Mouse (Mus musculus) left cerebral cortex, adult 2 months (tissue): ENCODE data around the gene Espn. TPM values are rescaled to one million over a fixed set of nuclear protein-coding genes. Genes with fewer than 3 reads are reported as not detected.

Source experiments
- DNase-seq, 2 experiments: peaks; one replicate each; pipeline ENCODE4 v3.0.0; 2021 to 2022; ENCODE audit warnings: low spot score in 2 of 2, mixed read lengths in 1 of 2; ENCODE audit errors: extremely low spot score in 1 of 2
- H3K27ac ChIP-seq: fragments of 200-600 bp; 2 replicates; pipeline ENCODE4 v1.8.1; 2022
- H3K4me3 ChIP-seq: fragments of 200-600 bp; 2 replicates; pipeline ENCODE4 v1.8.1; 2022
- CTCF ChIP-seq: fragments of 200-600 bp; IDR thresholded peaks from 2 replicates; pipeline ENCODE4 v1.8.1; 2022; ENCODE audit warnings: antibody characterized with exemption, mild to moderate bottlenecking, moderate library complexity
- intact Hi-C: fragments of 180-260 bp; cut with DNase I; formaldehyde crosslinking; loops from one replicate; pipeline ENCODE4 v1.15.1; 2025
- long read RNA-seq, 2 experiments: library from polyadenylated mRNA; stranded (forward); transcript quantifications; one replicate each; pipeline ENCODE4 v2.0.0; 2021; ENCODE audit warnings: borderline mapping rate in 2 of 2
- total RNA-seq, 2 experiments: library from RNA; stranded (reverse); gene quantifications; 2 replicates each; pipeline ENCODE4 v1.2.3; 2021

Gene Espn
- 1 to 10 TPM; 2.1 to 2.6 TPM for total RNA-seq
- long read RNA-seq, experiment 1, partial matches to known transcripts, result 0 of 1 reads
- long read RNA-seq, experiment 1, other reads (novel, unspliced or antisense), result 1 of 1 reads
- long read RNA-seq, experiment 2, result 0 reads

DNA sequence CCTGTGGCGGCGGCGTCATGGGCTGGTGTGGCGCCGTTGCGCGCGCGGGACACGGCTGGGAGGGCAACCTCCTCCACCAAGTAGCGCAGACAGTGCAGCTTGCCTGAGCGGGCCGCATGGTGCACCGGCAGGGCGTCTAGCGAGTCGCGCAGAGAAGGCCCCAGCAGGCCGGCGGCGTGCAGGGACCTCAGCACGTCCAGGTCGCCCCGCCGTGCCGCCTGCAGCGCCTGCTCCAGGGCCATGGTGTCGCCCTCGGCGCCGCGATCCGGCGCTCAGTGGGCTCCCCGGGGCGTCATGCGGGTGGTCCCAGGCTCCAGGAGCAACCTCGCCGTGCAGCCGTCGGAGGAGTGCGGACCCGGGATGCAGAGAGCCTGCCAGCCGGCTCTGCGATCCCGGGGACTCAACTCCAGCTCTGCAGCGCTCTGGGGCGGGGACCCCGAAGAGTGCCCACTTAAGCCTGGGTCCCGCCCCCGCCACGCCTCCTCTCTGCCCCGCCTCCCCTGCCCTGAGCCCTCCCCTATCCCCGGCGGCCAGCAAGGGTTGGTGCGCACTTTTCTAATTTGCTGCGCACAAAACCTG, at the start of gene Espn:
Gene Espn (minus strand): TSS at position 406 of the 579 bp plus-strand sequence.
- TF ChIP-seq CTCF, result no peak
- Histone ChIP-seq H3K27ac (no peak within 1 kb of the TSS), H3K4me3 (no peak within 1 kb of the TSS)
- intact Hi-C loops, result no loop called here
- DNase-seq, result no peak

DNA sequence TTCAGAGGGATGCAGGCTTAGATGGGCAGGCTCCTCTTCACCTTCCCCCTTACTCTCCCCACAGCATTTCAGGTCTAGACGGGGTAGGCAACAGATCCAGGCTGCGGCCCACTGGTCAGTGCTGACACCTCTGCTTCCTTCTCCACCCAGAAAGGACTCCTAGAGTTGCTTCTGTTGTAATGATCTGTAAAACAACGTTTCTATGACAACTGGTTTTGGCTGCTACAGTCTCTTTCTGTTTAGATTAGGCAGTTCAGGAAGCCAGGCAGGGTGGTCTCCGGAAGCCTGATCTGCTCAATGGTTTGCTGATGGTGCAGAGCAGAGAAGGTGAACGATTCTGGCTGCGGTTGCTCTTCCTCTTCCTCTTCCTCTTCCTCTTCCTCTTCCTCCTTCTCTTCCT, 49.3 kb upstream of the Espn start:
- TF ChIP-seq CTCF, result no peak
- H3K27ac ChIP-seq, result peak overlapping the region; percentile 83
- intact Hi-C loops, result no loop called here
- no peak for DNase-seq
- H3K4me3 ChIP-seq, result no peak overlapping the region

DNA sequence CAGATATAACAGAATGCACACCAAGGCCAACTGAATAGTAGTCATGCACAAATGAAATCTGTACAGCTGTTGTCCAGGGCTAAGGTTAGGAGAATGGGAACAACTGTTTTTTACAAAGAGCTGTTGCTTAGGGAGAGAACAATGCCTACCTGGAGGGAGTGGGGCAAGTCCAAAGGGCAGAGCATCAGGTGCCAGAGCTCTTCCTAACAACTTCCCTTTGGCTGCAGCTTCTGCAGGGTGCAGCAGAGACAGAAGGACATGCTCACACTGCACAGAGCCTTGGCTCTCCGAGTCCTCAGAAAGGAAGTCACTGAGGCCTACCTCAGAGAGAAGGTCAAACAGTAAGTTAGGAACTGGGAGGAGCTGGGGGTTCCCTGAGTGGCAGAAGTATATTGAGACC, 47.4 kb upstream of the Espn start:
- no peak for TF ChIP-seq CTCF
- DNase-seq, result no peak
- Histone ChIP-seq H3K27ac (no peak overlapping the region), H3K4me3 (no peak overlapping the region)
- intact Hi-C loops, result no loop called here

DNA sequence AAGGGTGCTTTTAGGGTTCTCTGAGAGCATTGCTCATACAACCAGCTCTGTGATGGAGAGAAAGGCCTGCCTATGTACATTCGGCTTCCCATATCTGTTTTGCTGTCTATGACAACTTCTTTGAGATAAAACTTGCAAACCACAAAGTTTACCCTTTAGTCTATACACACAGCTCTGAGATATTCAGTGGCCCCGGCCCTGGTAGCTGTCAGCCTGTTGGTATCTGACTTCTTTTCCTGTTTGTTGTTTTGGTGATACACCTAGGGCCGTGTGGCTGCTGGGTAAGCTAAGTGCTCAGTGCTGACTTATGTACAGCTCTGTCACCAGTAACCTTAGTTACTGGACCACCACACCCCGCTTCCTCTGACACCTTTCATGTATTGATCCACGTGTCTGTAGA, 45.4 kb upstream of the Espn start:
- TF ChIP-seq CTCF, result no peak
- intact Hi-C loops, result no loop called here
- no peak overlapping the region for H3K27ac ChIP-seq
- no peak for DNase-seq
- no peak overlapping the region for H3K4me3 ChIP-seq

DNA sequence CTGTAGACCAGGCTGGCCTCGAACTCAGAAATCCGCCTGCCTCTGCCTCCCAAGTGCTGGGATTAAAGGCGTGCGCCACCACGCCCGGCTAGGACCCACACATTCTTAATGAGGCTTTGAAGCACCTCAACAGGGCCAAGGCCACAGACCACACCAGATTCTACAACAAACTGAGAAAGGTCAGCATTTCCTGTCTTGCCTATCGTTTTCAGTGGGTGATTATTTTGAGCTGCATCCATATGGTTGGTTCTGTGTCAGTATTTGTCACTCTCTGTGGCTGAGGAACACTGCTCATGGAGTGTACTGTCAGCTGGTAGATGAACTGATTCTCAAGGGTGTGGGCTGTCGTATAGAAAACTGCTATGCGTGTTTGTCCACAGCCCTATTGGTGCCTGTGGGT, 44.1 kb upstream of the Espn start:
- H3K4me3 ChIP-seq, result no peak overlapping the region
- TF ChIP-seq CTCF, result no peak
- H3K27ac ChIP-seq, result no peak overlapping the region
- intact Hi-C loops, result no loop called here
- DNase-seq, result no peak

DNA sequence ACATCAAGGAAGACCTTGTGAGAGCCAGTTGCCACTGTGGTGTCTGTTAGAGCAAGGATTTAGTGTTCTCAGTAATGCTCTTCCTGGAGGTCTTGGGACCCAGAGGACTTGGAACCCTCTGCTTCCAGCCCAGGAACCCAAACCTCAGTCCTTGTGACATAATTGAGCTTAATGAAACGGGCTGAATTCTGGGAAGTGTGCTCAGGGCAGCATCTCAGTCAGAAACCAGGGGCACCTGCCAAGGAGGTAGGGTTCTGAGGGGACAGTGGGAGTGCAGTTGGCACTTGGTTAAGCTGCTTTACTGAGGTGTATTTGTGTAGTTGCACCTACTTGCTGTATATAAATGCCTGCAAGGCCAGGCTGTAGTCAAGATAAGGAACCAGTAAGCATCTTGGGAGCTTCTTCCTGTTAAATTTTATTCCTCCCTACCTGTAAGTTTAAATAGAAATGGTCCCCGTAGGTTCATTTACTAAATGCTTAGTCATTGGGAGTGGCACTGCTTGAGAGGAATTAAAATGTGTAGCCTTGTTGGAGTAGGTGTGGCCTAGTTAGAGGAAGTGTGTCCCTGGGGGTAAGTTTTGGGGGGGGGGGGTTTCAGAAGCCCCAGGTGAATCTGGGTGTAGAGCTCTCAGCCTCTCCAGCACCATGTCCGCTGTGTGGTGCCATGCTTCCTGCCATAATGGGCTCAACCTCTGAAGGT, 42.5 kb upstream of the Espn start:
- no peak overlapping the region for H3K27ac ChIP-seq
- intact Hi-C loops, result no loop called here
- no peak for DNase-seq
- H3K4me3 ChIP-seq, result no peak overlapping the region
- TF ChIP-seq CTCF, result no peak

DNA sequence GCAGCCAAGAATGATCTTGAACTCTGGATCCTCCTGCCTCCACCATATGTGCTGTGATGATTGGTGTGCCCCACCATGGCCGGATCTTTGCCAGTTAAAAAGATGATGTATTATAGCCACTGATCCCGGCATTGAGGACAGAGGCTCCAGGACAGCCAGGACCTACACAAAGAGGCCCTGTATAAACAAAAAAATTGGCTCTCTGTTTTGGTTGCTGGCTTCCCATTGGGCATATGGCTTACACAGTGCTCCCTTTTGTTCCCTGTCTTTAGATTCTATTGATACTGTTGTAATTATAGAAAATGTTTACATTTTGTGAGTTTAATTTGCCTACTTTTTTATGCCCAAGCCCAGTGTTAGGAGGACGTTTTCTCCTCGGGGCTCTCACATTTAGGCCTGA, 40.4 kb upstream of the Espn start:
- intact Hi-C loops, result no loop called here
- Histone ChIP-seq H3K4me3 (no peak overlapping the region), H3K27ac (peak overlapping the region; percentile 75)
- no peak for TF ChIP-seq CTCF
- DNase-seq, result no peak

DNA sequence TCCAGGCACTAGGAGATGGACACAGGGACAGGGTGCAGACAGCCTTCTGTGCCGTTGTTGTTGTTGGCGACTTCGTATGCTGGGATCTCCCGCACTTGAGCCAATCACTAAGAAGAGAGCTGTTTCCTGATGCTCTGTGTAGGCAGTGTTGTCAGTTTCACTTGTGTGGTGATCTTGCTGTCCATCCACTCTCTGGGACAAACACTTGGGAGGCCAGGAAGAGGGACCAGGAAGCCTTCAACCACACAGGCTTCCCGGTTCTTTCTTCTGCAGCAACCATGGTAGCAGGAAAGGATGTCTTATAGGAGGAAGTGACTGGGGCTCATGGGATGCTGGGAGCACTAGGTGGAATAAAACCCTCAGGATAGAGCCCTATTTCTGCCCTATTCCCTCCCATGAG, 38.5 kb upstream of the Espn start:
- intact Hi-C loops, result no loop called here
- DNase-seq, result no peak
- H3K27ac ChIP-seq, result peak overlapping the region; percentile 53; the same call in 1 of the 2 replicates
- H3K4me3 ChIP-seq, result no peak overlapping the region
- TF ChIP-seq CTCF, result no peak

DNA sequence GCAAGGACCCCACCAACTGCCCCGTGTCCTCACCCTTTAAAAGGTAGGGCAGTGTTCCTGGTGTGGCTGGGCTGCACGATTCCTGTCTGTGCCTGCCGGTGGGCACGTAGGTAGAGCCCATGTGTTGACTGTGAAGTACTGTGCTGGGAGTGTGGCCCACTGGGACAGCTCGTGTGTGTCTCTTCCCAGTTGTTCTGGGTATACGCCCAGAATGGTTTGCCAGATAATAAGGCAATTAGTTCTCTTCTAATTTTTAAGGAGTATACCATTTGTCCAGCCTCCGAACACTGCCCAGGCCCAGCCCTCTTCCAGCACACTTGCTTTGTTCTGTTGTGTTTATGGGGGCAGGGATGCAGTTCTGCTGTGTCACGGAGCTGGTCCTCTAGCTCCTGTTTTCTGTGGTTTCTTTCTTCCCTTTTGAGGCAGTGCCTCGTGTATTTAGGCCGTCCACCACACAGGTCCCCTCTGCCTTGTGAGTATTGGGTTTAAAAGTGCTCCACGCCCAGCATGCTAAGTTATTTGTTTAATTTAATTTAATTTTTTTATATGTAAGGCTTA, 38.0 kb upstream of the Espn start:
- intact Hi-C loops, result no loop called here
- H3K4me3 ChIP-seq, result no peak overlapping the region
- H3K27ac ChIP-seq, result peak overlapping the region; percentile 21; the same call in 1 of the 2 replicates
- TF ChIP-seq CTCF, result no peak
- DNase-seq, result no peak

DNA sequence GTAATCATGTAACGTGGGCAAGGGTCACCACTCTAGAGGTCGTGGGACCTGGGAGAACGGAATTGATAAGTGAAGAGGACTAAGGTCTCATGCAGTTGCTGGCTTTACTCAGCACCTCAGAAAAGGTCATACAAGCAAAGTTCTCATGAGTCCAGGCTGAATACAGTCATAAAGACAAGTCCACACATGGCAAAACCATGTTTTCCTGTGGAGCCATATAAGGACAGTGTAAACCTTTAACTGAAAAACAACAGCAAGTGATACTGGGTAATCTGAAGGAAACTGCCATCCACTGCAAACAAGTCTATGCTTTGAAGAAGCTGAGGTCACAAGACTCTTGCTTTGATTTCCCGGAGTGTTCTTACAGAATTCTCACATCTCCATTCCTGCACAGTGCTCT, 37.5 kb upstream of the Espn start:
- H3K27ac ChIP-seq, result peak overlapping the region; percentile 21; the same call in 1 of the 2 replicates

DNA sequence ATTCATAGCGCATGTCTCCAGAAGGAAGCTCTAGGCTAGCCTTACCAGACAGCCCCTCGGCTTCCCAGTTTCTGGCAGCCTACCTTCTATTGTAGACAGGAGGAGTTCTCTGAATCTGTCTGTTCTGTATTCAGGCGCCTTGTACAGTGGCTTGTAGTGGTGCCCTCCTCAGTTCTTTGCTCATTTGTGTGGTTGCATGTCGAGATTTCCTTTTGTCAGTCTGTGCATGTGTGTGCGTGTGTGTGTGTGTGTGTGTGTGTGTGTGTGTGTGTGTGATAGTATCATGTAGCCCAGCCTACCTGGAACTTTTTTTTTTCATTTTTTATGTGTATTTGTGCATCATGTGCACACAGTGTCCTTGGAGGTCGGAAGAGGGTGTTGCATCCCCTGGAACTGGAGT, 36.9 kb upstream of the Espn start:
- no peak overlapping the region for H3K27ac ChIP-seq
- no peak for DNase-seq
- TF ChIP-seq CTCF, result no peak

More for the DNA sequence above, 37.5 kb upstream of the Espn start:
- no peak for TF ChIP-seq CTCF
- H3K4me3 ChIP-seq, result no peak overlapping the region
- no peak for DNase-seq
- intact Hi-C loops, result no loop called here

DNA sequence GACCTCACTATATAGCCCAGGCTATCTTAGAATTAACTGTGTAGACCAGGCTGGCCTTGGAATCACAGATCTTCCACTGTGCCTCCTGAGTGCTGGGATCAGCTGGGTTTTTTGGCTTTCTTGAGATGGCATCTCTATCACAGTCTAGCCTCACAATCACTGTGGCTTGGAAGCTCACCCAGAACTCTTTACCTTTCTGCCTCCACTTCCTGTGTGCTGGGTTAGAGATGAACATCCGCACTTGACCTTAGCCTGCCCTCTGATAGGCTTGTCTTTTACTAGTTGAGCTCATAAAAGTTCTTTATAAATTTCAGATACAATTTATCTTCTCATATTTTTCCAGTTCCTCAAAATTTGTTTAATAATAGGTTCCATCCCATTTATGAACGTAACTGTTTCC, 36.5 kb upstream of the Espn start:
- no peak overlapping the region for H3K4me3 ChIP-seq
- no peak for TF ChIP-seq CTCF
- H3K27ac ChIP-seq, result no peak overlapping the region
- no peak for DNase-seq
- intact Hi-C loops, result no loop called here

More for the DNA sequence above, 36.9 kb upstream of the Espn start:
- intact Hi-C loops, result no loop called here
- no peak overlapping the region for H3K4me3 ChIP-seq
